Mouse (Mus musculus): ENCODE measurements around the gene Soat1. TPM values are rescaled to one million over a fixed set of nuclear protein-coding genes. Genes with fewer than 3 reads are reported as not detected.

Gene Soat1
- 62.9 to 81.6 TPM (median 74.7 TPM) in 4 replicates for total RNA-seq (2023; ENCODE audit: inconsistent age)

GRCm38 (mm10) chr1:156473961-156474503 lies at the start of gene Soat1:
Gene Soat1 (minus strand): TSS chr1:156474331.

DNA sequence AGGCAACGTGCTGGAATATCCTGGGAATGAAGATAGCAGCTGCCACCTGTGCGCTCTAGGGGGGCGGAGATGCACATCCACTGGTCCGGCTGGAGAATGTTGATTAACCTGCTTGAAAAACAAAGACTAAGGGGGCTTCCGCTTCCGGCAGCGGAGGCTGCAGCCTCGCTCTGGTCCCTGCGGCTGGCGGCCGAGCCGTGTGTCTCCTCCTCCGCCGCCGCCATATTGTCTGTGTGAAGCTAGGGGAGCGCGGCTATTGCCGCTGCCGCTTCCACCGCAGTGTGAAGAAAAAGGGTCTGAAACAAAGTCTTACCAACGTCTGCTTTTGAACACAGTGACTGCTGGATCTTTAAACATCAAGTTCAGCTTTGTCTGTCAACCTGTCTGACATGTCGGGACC lies 49.7 kb upstream of the Soat1 start, which contains the start of gene Gm10031:
Gene Gm10031 (plus strand): TSS at position 171 of the 400 bp plus-strand sequence.

DNA sequence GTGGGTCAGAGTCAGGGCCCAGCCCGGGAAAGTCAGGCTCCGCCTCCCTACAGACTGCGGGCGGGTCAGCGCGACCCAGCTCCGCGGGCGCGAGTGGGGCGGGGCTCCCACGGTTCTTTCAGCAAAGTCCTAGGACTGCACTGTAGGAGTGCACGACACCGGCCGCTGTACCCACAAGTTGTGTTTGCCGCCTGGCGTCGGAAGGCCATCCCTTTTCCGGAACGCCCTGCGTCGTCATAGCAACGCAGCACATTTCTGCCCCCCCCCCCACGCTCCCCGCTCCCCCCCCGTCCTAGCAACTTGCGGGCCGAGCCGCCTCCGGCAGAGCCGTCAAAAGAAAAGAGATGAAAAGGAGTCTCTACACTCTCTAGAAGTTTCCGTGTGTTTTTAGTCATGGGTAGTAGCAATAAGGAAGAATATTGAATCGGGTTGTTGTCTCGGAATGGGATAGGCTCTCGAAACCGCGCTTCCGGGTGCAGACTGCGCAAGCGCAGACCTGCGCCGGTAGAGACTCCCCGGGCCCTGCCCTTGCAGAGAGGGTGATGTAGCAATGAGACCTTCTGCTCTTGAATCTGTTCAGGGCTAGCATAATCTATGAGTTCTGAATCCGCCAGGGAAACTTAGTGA lies 53.3 kb downstream of the Soat1 start, which contains the start of gene Axdnd1:
Gene Axdnd1 (minus strand): TSS at position 489 of the 627 bp plus-strand sequence.

Other genes with a start within 250 kb of the Soat1 start
- gene Tdrd5, start 170.7 kb downstream of the Soat1 start, total RNA-seq (2023; ENCODE audit: inconsistent age), result not detected in 4 replicates
- not detected in 4 replicates for gene Nphs2, start 163.6 kb downstream of the Soat1 start, total RNA-seq (2023; ENCODE audit: inconsistent age)
- 1,144 to 1,273 TPM (median 1,220 TPM) in 4 replicates for gene Gm2000, start 108.3 kb downstream of the Soat1 start, total RNA-seq (2023; ENCODE audit: inconsistent age)
- 0.36 to 1.0 TPM (median 0.48 TPM) in 3 of 4 replicates, not detected in the other for gene Axdnd1, start 53.2 kb downstream of the Soat1 start, total RNA-seq (2023; ENCODE audit: inconsistent age)
- 32.0 to 35.8 TPM (median 34.7 TPM) in 4 replicates for gene Gm10031, start 49.7 kb upstream of the Soat1 start, total RNA-seq (2023; ENCODE audit: inconsistent age)
- gene Abl2, start 84.5 kb upstream of the Soat1 start, total RNA-seq (2023; ENCODE audit: inconsistent age), result 50.6 to 76.8 TPM (median 57.7 TPM) in 4 replicates
- 37.1 to 53.6 TPM (median 48.8 TPM) in 4 replicates for gene Tor3a, start 200.0 kb upstream of the Soat1 start, total RNA-seq (2023; ENCODE audit: inconsistent age)
- 24.1 to 24.3 TPM (median 24.3 TPM) in 4 replicates for gene Fam20b, start 244.8 kb upstream of the Soat1 start, total RNA-seq (2023; ENCODE audit: inconsistent age)

Measured in B cell, adult (primary cell).